Mouse (Mus musculus) kidney, adult 2 months (tissue): Measurements from ENCODE around the gene Pde6h. TPM values are rescaled to one million over a fixed set of nuclear protein-coding genes. Genes with fewer than 3 reads are reported as not detected.

Experiments
- DNase-seq: peaks from one replicate; pipeline ENCODE4 v3.0.0; 2021
- H3K27ac ChIP-seq: fragments of 200-500 bp; 2 replicates; pipeline ENCODE4 v1.5.1; 2012; ENCODE audit warnings: low read depth, low read length, control low read depth, inconsistent platforms; ENCODE audit not compliant: insufficient read depth
- H3K27me3 ChIP-seq: fragments of 200-500 bp; replicated peaks from 2 replicates; pipeline ENCODE4 v1.6.1; 2012; ENCODE audit warnings: mild to moderate bottlenecking, moderate library complexity, low read length, inconsistent platforms; ENCODE audit not compliant: control insufficient read depth, insufficient read depth
- H3K36me3 ChIP-seq: fragments of 200-500 bp; 2 replicates; pipeline ENCODE4 v1.6.1; 2012; ENCODE audit warnings: mild to moderate bottlenecking, moderate library complexity, low read length, inconsistent platforms; ENCODE audit not compliant: control insufficient read depth, insufficient read depth
- H3K4me1 ChIP-seq: fragments of 200-500 bp; 2 replicates; pipeline ENCODE4 v1.6.1; 2011; ENCODE audit warnings: low read length; ENCODE audit not compliant: control insufficient read depth, insufficient read depth
- H3K4me3 ChIP-seq: fragments of 200-500 bp; 2 replicates; pipeline ENCODE4 v1.5.1; 2011; ENCODE audit warnings: mild to moderate bottlenecking, low read depth, low read length, control low read depth; ENCODE audit not compliant: insufficient read depth
- CTCF ChIP-seq: fragments of 200-500 bp; conservative IDR thresholded peaks from 2 replicates; pipeline ENCODE4 v1.5.1; 2011; ENCODE audit warnings: low read depth, mild to moderate bottlenecking, control low read depth, low read length, moderate library complexity, mixed read lengths; ENCODE audit not compliant: insufficient read depth, insufficient read length
- POLR2A ChIP-seq: fragments of 200-500 bp; IDR thresholded peaks from one replicate; pipeline ENCODE4 v1.6.1; 2011; ENCODE audit warnings: low read depth, low read length, control low read depth
- WGBS: fragments of 180-500 bp; shearing (Covaris S2); methylation state at CpG from one replicate; pipeline ENCODE4 v1.1.7; 2018; 5-methylcytosine and 5-hydroxymethylcytosine counted together
- polyA plus RNA-seq: library from polyadenylated mRNA; depleted of rRNA; stranded (reverse); fragments of >200 nt; gene quantifications from 2 replicates; pipeline ENCODE4 v1.2.3, GENCODE M21; 2012; rRNA removed

Gene Pde6h
- polyA plus RNA-seq, 1 experiment, result 0.58 TPM

DNA sequence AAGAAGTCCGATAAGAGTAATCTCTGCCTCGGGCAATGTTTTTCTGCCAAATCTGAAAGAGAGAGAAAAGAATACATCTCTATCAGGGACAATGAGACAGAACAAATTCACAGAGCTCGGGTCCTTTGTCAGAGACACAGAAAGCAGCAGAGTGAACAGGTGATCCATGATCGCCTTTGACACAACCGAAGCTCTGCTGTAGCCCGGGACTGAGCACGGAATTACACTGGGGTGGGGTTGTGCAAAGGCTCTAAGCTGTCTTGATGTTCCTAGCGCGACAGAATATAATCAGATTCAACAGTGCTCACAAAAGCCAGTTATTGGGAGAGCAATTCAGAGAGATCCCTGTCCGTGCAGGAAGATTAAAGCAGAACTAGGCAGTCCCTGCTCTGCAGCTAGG, 77.1 kb downstream of the Pde6h start:
- Histone ChIP-seq H3K4me1 (no peaks in the 10 kb centered on the region), H3K27ac (no peak overlapping the region), H3K4me3 (no peak overlapping the region), H3K36me3 (no peaks in the 10 kb centered on the region), H3K27me3 (no peaks in the 10 kb centered on the region)
- TF ChIP-seq CTCF (no peak), POLR2A (no peak)
- no peak for DNase-seq
- WGBS, result 92% methylated on average over 10 of the region's 10 CpGs

DNA sequence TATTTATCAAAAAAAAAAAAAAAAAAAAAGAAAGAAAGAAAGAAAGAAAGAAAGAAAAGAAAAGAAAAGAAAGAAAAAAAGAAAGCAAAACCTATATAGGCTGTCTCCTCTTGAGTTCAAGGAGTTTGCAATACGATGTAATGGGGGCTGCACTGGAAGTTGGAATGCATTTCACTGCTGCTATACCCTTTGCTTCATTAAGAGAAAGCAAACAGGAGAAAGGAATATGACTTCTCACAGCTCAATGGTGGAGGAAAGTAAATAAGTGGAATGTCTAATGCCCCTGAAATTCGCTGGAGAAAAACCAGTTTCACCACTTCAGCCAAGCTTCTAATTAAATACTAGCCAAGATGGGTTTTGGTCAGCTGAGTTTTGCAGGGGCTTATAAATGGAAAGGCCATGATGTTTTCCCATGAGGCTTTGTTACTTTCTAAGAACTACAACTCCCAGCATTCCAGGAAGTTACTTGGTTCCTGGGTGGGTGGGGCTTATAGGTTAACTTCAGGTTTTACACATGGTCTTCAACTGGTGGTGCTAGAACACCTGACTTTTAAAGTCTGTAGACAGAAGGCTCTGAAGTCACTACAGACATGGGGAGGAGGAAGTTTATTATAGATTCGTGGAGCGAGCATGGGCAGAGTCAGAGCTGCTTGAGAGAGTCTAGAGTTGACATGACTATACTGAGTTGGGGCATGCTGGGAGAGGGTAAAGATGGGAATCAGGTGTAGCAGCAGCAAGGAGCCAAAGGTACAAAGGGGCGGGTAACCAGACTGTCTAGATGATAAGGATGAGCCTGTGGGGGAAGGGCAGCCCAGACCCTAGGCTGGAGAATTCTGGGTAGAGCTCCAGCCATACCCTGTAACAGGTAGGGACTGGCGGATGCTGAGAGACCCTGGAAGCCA, 77.9 kb downstream of the Pde6h start:
- DNase-seq, result no peak
- Histone ChIP-seq H3K27ac (no peak overlapping the region), H3K36me3 (no peaks in the 10 kb centered on the region), H3K4me1 (no peaks in the 10 kb centered on the region), H3K4me3 (no peak overlapping the region), H3K27me3 (no peaks in the 10 kb centered on the region)
- no peak for TF ChIP-seq POLR2A
- TF ChIP-seq CTCF, result no peak
- 81% methylated on average over 6 of the region's 6 CpGs for WGBS

DNA sequence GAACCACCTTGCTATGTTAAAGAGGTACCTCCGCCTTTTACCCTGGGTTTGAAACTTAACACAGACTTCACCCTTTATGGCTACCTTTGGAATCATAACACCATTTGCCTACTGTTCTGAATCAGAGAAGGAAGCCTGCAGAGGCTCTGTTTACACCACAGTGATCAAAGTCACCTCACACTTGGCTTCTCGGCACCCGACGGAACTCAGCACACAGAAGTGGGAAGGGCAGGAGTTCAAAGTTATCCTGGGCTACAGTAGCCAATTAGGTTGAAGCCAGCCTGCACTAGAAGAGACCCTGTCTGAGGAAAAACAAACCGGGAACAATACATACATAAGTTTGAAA, 78.5 kb downstream of the Pde6h start:
- DNase-seq, result no peak
- 48% methylated on average over 5 of the region's 5 CpGs for WGBS
- Histone ChIP-seq H3K4me3 (no peak overlapping the region), H3K4me1 (no peaks in the 10 kb centered on the region), H3K27me3 (no peaks in the 10 kb centered on the region), H3K36me3 (no peaks in the 10 kb centered on the region), H3K27ac (no peak overlapping the region)
- TF ChIP-seq CTCF, result no peak
- TF ChIP-seq POLR2A, result no peak

DNA sequence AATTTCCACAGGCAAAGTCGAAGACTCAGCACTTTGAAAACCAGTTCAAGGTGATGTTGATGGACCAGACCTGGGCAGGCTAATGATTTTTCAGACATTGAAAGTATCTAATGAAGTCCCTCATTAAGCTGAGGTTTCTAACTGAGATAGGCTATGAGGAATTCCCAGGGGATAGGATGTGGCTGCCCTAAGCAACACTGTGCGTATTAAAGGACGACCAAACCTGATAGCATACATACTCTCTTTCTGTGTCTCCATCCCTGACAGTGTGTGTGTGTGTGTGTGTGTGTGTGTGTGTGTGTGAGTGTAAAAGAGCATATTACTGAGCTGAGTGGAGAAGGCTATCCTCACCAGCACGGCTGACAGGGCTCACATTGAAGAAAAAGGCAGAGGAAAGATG, 80.7 kb downstream of the Pde6h start:
- H3K4me3 ChIP-seq, result no peak overlapping the region
- no peaks in the 10 kb centered on the region for H3K36me3 ChIP-seq
- no peak overlapping the region for H3K27ac ChIP-seq
- WGBS, result 77% methylated on average over 4 of the region's 4 CpGs
- TF ChIP-seq POLR2A (no peak), CTCF (no peak)
- no peaks in the 10 kb centered on the region for H3K4me1 ChIP-seq
- no peak for DNase-seq
- no peaks in the 10 kb centered on the region for H3K27me3 ChIP-seq

DNA sequence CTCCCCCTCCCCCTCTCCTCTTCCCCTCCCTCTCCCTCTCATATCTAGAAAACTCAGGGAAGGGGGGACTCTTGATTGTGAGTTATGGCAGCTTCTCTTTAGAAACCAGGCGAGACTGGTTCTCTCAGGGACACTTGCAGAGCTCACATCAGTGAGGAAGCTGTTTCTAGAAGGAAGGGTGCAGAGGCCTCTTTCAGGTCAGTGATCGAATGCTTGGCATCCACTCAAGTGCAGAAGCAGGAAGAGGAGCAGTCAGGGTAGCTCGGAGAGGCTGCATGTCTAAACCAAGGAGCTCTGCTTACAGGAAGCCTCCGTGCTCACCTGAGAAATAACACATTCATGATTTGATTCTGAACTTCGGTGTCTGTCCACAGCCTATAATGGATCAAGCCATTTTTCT, 87.6 kb downstream of the Pde6h start:
- no peak for DNase-seq
- TF ChIP-seq POLR2A (no peak), CTCF (no peak)
- Histone ChIP-seq H3K27ac (no peak overlapping the region), H3K4me1 (no peaks in the 10 kb centered on the region), H3K4me3 (no peak overlapping the region), H3K36me3 (no peaks in the 10 kb centered on the region), H3K27me3 (no peaks in the 10 kb centered on the region)
- WGBS, result 52% methylated on average over 5 of the region's 5 CpGs

DNA sequence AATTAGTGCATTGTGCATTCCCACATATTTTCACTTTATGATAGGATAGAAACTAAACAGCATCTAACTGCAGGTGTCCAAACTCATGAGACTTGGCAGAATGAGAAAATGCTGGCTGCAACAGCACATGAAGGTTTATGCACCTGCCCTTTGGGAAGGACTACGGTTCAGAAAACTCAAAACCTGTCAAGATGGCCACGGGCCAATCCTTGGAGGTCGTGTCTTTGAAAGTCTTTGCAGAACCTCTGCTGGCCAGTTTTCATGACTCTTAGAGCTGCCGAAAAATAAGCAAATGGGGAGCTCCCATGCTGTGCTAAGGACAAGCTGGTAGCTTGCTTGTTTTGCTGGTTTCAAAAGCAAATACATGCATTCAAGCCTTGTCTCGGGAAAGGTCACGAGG, 90.7 kb downstream of the Pde6h start:
- Histone ChIP-seq H3K4me3 (no peak overlapping the region), H3K4me1 (no peaks in the 10 kb centered on the region), H3K36me3 (no peaks in the 10 kb centered on the region), H3K27me3 (no peaks in the 10 kb centered on the region), H3K27ac (no peak overlapping the region)
- TF ChIP-seq CTCF (no peak), POLR2A (no peak)
- 53% methylated on average over 6 of the region's 6 CpGs for WGBS
- DNase-seq, result no peak

DNA sequence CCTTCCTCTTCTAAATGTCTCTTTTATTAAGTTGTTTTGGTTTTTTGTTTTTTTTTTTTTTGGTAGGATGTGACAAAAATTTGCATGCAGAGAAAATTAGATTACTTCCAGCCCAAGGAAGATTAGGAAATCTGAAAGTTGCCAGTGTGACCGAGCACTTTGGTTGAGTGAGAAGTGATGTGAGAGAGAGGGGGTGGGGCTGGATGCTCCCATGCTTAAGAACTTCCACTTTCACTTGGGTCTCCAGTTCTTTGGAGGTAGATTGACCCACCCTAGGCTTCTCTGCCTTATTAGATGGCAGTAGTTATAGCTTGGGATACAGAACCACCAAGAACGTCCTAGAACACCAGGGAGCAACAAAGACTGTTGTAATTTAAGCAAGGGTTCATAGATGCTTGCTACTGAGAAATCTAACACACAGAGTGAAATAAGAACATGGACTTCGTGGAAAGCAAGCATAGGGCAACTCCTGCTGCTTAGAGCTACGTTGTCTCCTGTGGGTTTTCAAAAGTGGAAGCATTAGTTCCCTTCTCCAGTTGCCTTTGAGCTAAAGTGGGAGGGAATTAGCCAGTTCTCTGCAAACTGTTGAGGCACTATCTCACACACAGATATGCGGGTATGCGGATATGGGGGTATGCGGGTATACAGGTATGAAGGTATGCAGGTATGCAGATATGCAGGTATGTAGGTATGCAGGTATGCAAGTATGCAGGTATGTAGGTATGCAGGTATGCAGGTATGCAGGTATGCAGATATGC, 93.8 kb downstream of the Pde6h start:
- Histone ChIP-seq H3K27ac (no peak overlapping the region), H3K27me3 (no peaks in the 10 kb centered on the region), H3K36me3 (no peaks in the 10 kb centered on the region), H3K4me3 (no peak overlapping the region), H3K4me1 (no peaks in the 10 kb centered on the region)
- no peak for DNase-seq
- WGBS, result 85% methylated on average over 7 of the region's 7 CpGs
- TF ChIP-seq POLR2A (no peak), CTCF (no peak)

Other genes with a start within 250 kb of the Pde6h start
- 0.01 and 0.02 TPM in 2 replicates for gene Gucy2c, start 142.1 kb upstream of the Pde6h start, polyA plus RNA-seq
- 0.74 and 1.1 TPM in 2 replicates for gene Hist4h4, start 119.4 kb upstream of the Pde6h start, polyA plus RNA-seq
- 262 and 431 TPM in 2 replicates for gene H2afj, start 115.6 kb upstream of the Pde6h start, polyA plus RNA-seq
- 0.99 and 1.3 TPM in 2 replicates for gene BC049715, start 96.2 kb upstream of the Pde6h start, polyA plus RNA-seq
- gene Wbp11, start 95.6 kb upstream of the Pde6h start, polyA plus RNA-seq, result 28.3 and 28.6 TPM in 2 replicates
- gene Smco3, start 88.4 kb upstream of the Pde6h start, polyA plus RNA-seq, result 0.59 and 0.81 TPM in 2 replicates
- gene Art4, start 66.1 kb upstream of the Pde6h start, polyA plus RNA-seq, result 4.9 TPM in 2 replicates
- gene Mgp, start 48.0 kb upstream of the Pde6h start, polyA plus RNA-seq, result 725 and 868 TPM in 2 replicates
- gene Erp27, start 1.7 kb upstream of the Pde6h start, polyA plus RNA-seq, result 0.15 TPM in 1 of 2 replicates, not detected in the other
- 49.0 and 77.4 TPM in 2 replicates for gene Arhgdib, start 18.1 kb downstream of the Pde6h start, polyA plus RNA-seq
- 6.0 and 6.9 TPM in 2 replicates for gene Rerg, start 246.7 kb downstream of the Pde6h start, polyA plus RNA-seq